Mouse (Mus musculus): ENCODE data around the gene Rnd2. TPM values are rescaled to one million over a fixed set of nuclear protein-coding genes. Genes with fewer than 3 reads are reported as not detected.
"Not testable (repeated sequence)": the region's sequence is repeated elsewhere in the genome, so short reads cannot be mapped to it uniquely, and the experiment has no call there.

Gene Rnd2
- polyA plus RNA-seq, 1 experiment from 2014 or later: 3.9 TPM

GRCm38 (mm10) chr11:101448899-101449298 is 15.9 kb upstream of the Rnd2 start:
- 42% methylated on average over 4 of the region's 4 CpGs for WGBS (ENCODE audit: insufficient replicate concordance)
- Histone ChIP-seq H3K27me3 (replicated peaks) (no peaks in the 10 kb centered on the region), H3K4me3 (peak overlapping the region; percentile 81), H3K27ac (peak overlapping the region; percentile 96), H3K9ac (peak overlapping the region; percentile 85), H3K9me3 (replicated peaks) (no peaks in the 10 kb centered on the region), H3K4me2 (peak overlapping the region; percentile 85), H3K36me3 (peaks cover 31% of the 10 kb centered on the region), H3K4me1 (peaks cover 68% of the 10 kb centered on the region)
- peak; percentile 36; the same call in 1 of the 2 replicates for ATAC-seq

- peak overlapping the region; percentile 96 for H3K27ac ChIP-seq
- H3K36me3 ChIP-seq: peaks cover 25% of the 10 kb centered on the region
- WGBS (ENCODE audit: insufficient replicate concordance): 65% methylated on average over 4 of the region's 4 CpGs
- not testable (repeated sequence) for ATAC-seq; H3K27me3 ChIP-seq (replicated peaks); H3K9me3 ChIP-seq (replicated peaks)
- H3K9ac ChIP-seq: 0 out of 2 replicates have a peak overlapping the region, but pooled peaks have one; percentile 85
- peak overlapping the region; percentile 85 for H3K4me2 ChIP-seq
- peaks cover 61% of the 10 kb centered on the region for H3K4me1 ChIP-seq
- H3K4me3 ChIP-seq: peak overlapping the region; percentile 81
Observed at GRCm38 (mm10) chr11:101449596-101449995, 15.2 kb upstream of the Rnd2 start.

GRCm38 (mm10) chr11:101450394-101450793 is 14.4 kb upstream of the Rnd2 start:
- Histone ChIP-seq H3K4me3 (no peak overlapping the region), H3K4me1 (peaks cover 56% of the 10 kb centered on the region), H3K9me3 (replicated peaks) (no peaks in the 10 kb centered on the region), H3K27ac (no peak overlapping the region), H3K27me3 (replicated peaks) (no peaks in the 10 kb centered on the region), H3K36me3 (peaks cover 17% of the 10 kb centered on the region), H3K9ac (no peak overlapping the region), H3K4me2 (0 out of 2 replicates have a peak overlapping the region, but pooled peaks have one; percentile 8)
- no peak for ATAC-seq
- WGBS (ENCODE audit: insufficient replicate concordance): 79% methylated on average over 3 of the region's 3 CpGs

- Histone ChIP-seq H3K9ac (no peak overlapping the region), H3K36me3 (peaks cover 13% of the 10 kb centered on the region), H3K27ac (no peak overlapping the region), H3K4me2 (no peak overlapping the region), H3K9me3 (replicated peaks) (no peaks in the 10 kb centered on the region), H3K4me3 (no peak overlapping the region; the same call in 1 of the 2 replicates), H3K4me1 (peaks cover 52% of the 10 kb centered on the region), H3K27me3 (replicated peaks) (no peaks in the 10 kb centered on the region)
- 89% methylated on average over 10 of the region's 10 CpGs for WGBS (ENCODE audit: insufficient replicate concordance)
- no peak for ATAC-seq
Observed at GRCm38 (mm10) chr11:101451536-101451935, 13.3 kb upstream of the Rnd2 start.

- Histone ChIP-seq H3K27me3 (replicated peaks) (no peaks in the 10 kb centered on the region), H3K36me3 (peaks cover 19% of the 10 kb centered on the region), H3K9ac (no peak overlapping the region), H3K4me3 (no peak overlapping the region; the same call in 1 of the 2 replicates), H3K9me3 (replicated peaks) (no peaks in the 10 kb centered on the region), H3K4me1 (peaks cover 52% of the 10 kb centered on the region), H3K27ac (no peak overlapping the region), H3K4me2 (no peak overlapping the region)
- no peak for ATAC-seq
- 53% methylated on average over 10 of the region's 10 CpGs for WGBS (ENCODE audit: insufficient replicate concordance)
Observed at GRCm38 (mm10) chr11:101452093-101452774, 12.6 kb upstream of the Rnd2 start.

GRCm38 (mm10) chr11:101454702-101455101 is 10.1 kb upstream of the Rnd2 start:
- H3K27ac ChIP-seq: no peak overlapping the region
- H3K4me3 ChIP-seq: no peak overlapping the region
- no peak for ATAC-seq
- no peak overlapping the region for H3K9ac ChIP-seq
- 83% methylated on average over 6 of the region's 6 CpGs for WGBS (ENCODE audit: insufficient replicate concordance)
- H3K9me3 ChIP-seq (replicated peaks): no peaks in the 10 kb centered on the region
- peaks cover 44% of the 10 kb centered on the region for H3K36me3 ChIP-seq
- H3K4me2 ChIP-seq: no peak overlapping the region
- no peaks in the 10 kb centered on the region for H3K27me3 ChIP-seq (replicated peaks)
- H3K4me1 ChIP-seq: peaks cover 38% of the 10 kb centered on the region

GRCm38 (mm10) chr11:101455627-101456026 is 9.2 kb upstream of the Rnd2 start:
- 79% methylated on average over 7 of the region's 7 CpGs for WGBS (ENCODE audit: insufficient replicate concordance)
- Histone ChIP-seq H3K4me3 (no peak overlapping the region), H3K27me3 (replicated peaks) (no peaks in the 10 kb centered on the region), H3K9me3 (replicated peaks) (no peaks in the 10 kb centered on the region), H3K9ac (no peak overlapping the region), H3K27ac (no peak overlapping the region), H3K4me1 (peaks cover 36% of the 10 kb centered on the region), H3K36me3 (peaks cover 53% of the 10 kb centered on the region), H3K4me2 (no peak overlapping the region)
- no peak for ATAC-seq

GRCm38 (mm10) chr11:101457631-101458030 is 7.2 kb upstream of the Rnd2 start:
- Histone ChIP-seq H3K36me3 (peaks cover 70% of the 10 kb centered on the region), H3K4me2 (no peak overlapping the region), H3K4me1 (peaks cover 24% of the 10 kb centered on the region), H3K4me3 (no peak overlapping the region), H3K9ac (no peak overlapping the region), H3K9me3 (replicated peaks) (no peaks in the 10 kb centered on the region), H3K27ac (no peak overlapping the region), H3K27me3 (replicated peaks) (no peaks in the 10 kb centered on the region)
- ATAC-seq: no peak
- WGBS (ENCODE audit: insufficient replicate concordance): 81% methylated on average over 9 of the region's 9 CpGs

GRCm38 (mm10) chr11:101458217-101458616 is 6.6 kb upstream of the Rnd2 start:
- Histone ChIP-seq H3K9ac (no peak overlapping the region), H3K4me2 (no peak overlapping the region), H3K36me3 (peaks cover 70% of the 10 kb centered on the region), H3K27me3 (replicated peaks) (no peaks in the 10 kb centered on the region), H3K4me3 (no peak overlapping the region), H3K4me1 (peaks cover 29% of the 10 kb centered on the region), H3K9me3 (replicated peaks) (no peaks in the 10 kb centered on the region), H3K27ac (no peak overlapping the region)
- 84% methylated on average over 12 of the region's 12 CpGs for WGBS (ENCODE audit: insufficient replicate concordance)
- ATAC-seq: no peak

- H3K36me3 ChIP-seq: peaks cover 62% of the 10 kb centered on the region
- H3K4me3 ChIP-seq: no peak overlapping the region
- H3K27ac ChIP-seq: no peak overlapping the region
- no peak overlapping the region for H3K9ac ChIP-seq
- peaks cover 11% of the 10 kb centered on the region for H3K27me3 ChIP-seq (replicated peaks)
- no peaks in the 10 kb centered on the region for H3K9me3 ChIP-seq (replicated peaks)
- H3K4me2 ChIP-seq: no peak overlapping the region
- 0 out of 2 replicates have a peak, but pooled peaks have one; percentile 17 for ATAC-seq
- WGBS (ENCODE audit: insufficient replicate concordance): 73% methylated on average over 6 of the region's 6 CpGs
- H3K4me1 ChIP-seq: peaks cover 44% of the 10 kb centered on the region
Observed at GRCm38 (mm10) chr11:101459716-101460115, 5.1 kb upstream of the Rnd2 start.

- H3K36me3 ChIP-seq: peaks cover 62% of the 10 kb centered on the region
- no peak for ATAC-seq
- no peak overlapping the region for H3K27ac ChIP-seq
- H3K4me2 ChIP-seq: no peak overlapping the region
- 84% methylated on average over 15 of the region's 15 CpGs for WGBS (ENCODE audit: insufficient replicate concordance)
- H3K27me3 ChIP-seq (replicated peaks): peaks cover 17% of the 10 kb centered on the region
- peaks cover 51% of the 10 kb centered on the region for H3K4me1 ChIP-seq
- no peaks in the 10 kb centered on the region for H3K9me3 ChIP-seq (replicated peaks)
- H3K4me3 ChIP-seq: no peak overlapping the region
- H3K9ac ChIP-seq: no peak overlapping the region
Observed at GRCm38 (mm10) chr11:101460321-101460720, 4.5 kb upstream of the Rnd2 start.

GRCm38 (mm10) chr11:101462141-101462540 is 2.7 kb upstream of the Rnd2 start:
- Histone ChIP-seq H3K36me3 (peaks cover 51% of the 10 kb centered on the region), H3K4me3 (no peak overlapping the region), H3K9ac (no peak overlapping the region), H3K4me2 (no peak overlapping the region), H3K4me1 (peaks cover 69% of the 10 kb centered on the region), H3K9me3 (replicated peaks) (no peaks in the 10 kb centered on the region), H3K27ac (no peak overlapping the region), H3K27me3 (replicated peaks) (peaks cover 33% of the 10 kb centered on the region)
- no peak for ATAC-seq
- 82% methylated on average over 14 of the region's 14 CpGs for WGBS (ENCODE audit: insufficient replicate concordance)

Data from liver, embryonic 12.5 days (tissue).